ENCODE assay signal across 19 mouse cellular contexts in the genomic region with DNA sequence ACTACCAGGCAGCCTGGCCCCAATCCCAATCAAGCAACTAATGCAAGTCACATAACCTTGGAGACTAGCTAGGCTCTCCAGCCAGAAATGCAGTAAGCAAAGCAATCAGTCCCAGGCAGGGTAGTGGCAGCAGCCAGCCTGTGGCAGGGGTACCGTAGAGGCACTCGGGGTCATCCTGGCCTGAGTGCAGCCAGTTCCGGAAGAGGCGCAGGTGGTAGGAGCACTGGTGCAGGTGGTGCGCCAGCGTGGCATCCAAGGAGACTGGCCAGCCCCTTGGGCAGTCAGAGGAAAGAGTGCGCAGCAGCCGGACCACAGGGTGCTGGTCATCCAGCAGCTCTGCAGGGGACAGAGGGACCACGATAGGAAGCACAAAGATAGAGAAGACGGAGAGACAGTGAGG. TPM values are rescaled to one million over a fixed set of nuclear protein-coding genes. Genes with fewer than 3 reads are reported as not detected.
A peak's percentile ranks its signal among the peaks of the same experiment; 100 is the strongest.
DNase-seq lines count a peak whose midpoint lies in the region; ATAC-seq lines count a peak whose summit lies in the region.
"Had no signal": no experiment of that assay in that cellular context is flagged by ENCODE, and none has a peak within 500 bp of the region (broad histone marks: within the 10 kb centered on the region; RNA-seq: fewer than 3 reads in every experiment).

No protein-coding gene starts in this region.

- H3K9me3 ChIP-seq in neural tube, embryonic 15.5 days (replicated peaks), result no peaks in the 10 kb centered on the region
- H3K9me3 ChIP-seq: G1E; heart, embryonic 13.5 days; hindbrain, embryonic 12.5 days had no signal

- no peak overlapping the region for H3K9ac ChIP-seq in neural tube, embryonic 15.5 days (replicated peaks)
- H3K9ac ChIP-seq: heart, embryonic 13.5 days; hindbrain, embryonic 12.5 days had no signal

- WGBS in neural tube, embryonic 15.5 days, result 92% methylated on average over 10 of the region's 10 CpGs

- no peak overlapping the region for H3K27ac ChIP-seq in neural tube, embryonic 15.5 days (replicated peaks)
- H3K27ac ChIP-seq: heart, embryonic 13.5 days; hindbrain, embryonic 12.5 days had no signal

- H3K4me1 ChIP-seq in neural tube, embryonic 15.5 days, result no peaks in the 10 kb centered on the region
- H3K4me1 ChIP-seq: heart, embryonic 13.5 days; hindbrain, embryonic 12.5 days had no signal

- no peaks in the 10 kb centered on the region for H3K27me3 ChIP-seq in neural tube, embryonic 15.5 days (replicated peaks)
- H3K27me3 ChIP-seq: heart, embryonic 13.5 days; hindbrain, embryonic 12.5 days had no signal

- H3K4me3 ChIP-seq in neural tube, embryonic 15.5 days (replicated peaks), result no peak overlapping the region
- H3K4me3 ChIP-seq: heart, embryonic 13.5 days; hindbrain, embryonic 12.5 days had no signal

- no peak for DNase-seq in cerebellum, postnatal 4 days (ENCODE audit: low spot score in 2 of 2)
- peak; percentile 90 for DNase-seq in cerebellum, adult 9-10 months
- DNase-seq in cerebellum, postnatal 25 days, result peak; percentile 88
- DNase-seq in layer of hippocampus, postnatal 10 days (ENCODE audit: low spot score in 2 of 2), result no peak
- no peak for DNase-seq in adrenal gland, adult (ENCODE audit: inconsistent age in 2 of 2, low spot score in 1 of 2)
- DNase-seq: adrenal gland, postnatal 10 days; B cell, adult 2 months; gastrocnemius, postnatal 36 days; heart, adult 11 months; heart, postnatal 4 days; kidney, adult 11 months had no signal

- no peak overlapping the region for H3K4me2 ChIP-seq in neural tube, embryonic 15.5 days
- H3K4me2 ChIP-seq: heart, embryonic 13.5 days; hindbrain, embryonic 12.5 days had no signal

- ATAC-seq in cerebellum, adult (ENCODE audit: insufficient number of reproducible peaks, low FRiP score, low TSS enrichment), result peak; percentile 91
- ATAC-seq in neural tube, embryonic 15.5 days (ENCODE audit: low FRiP score), result no peak
- ATAC-seq: CD4-positive, CD25-positive, alpha-beta regulatory T cell, adult 4 months; forebrain, embryonic 14.5 days; hindbrain, embryonic 16.5 days had no signal

- peaks cover 42% of the 10 kb centered on the region for H3K36me3 ChIP-seq in neural tube, embryonic 15.5 days
- H3K36me3 ChIP-seq: G1E had no signal

RNA-seq across cellular contexts. Expression of gene Ppip5k1, which starts 32.2 kb away (rescaled TPM):
- total RNA-seq in layer of hippocampus, postnatal 10 days (2021), result 10 to 100 TPM; 50.0 to 51.1 TPM
- polyA plus RNA-seq in neural tube, embryonic 15.5 days (2015; fragmentation: Nextera tagmentation; extraction: Ambion mirVana), result 20.5 and 22.0 TPM in 2 replicates

RNA-seq across cellular contexts. Expression of gene Map1a, which starts 33.6 kb away (rescaled TPM):
- 100 to 1,000 TPM; 353 to 370 TPM for total RNA-seq in layer of hippocampus, postnatal 10 days (2021)
- 32.5 and 38.6 TPM in 2 replicates for polyA plus RNA-seq in neural tube, embryonic 15.5 days (2015; fragmentation: Nextera tagmentation; extraction: Ambion mirVana)

RNA-seq across cellular contexts. Expression of gene Ckmt1, which starts 34.5 kb away (rescaled TPM):
- 100 to 1,000 TPM; 252 to 307 TPM for total RNA-seq in layer of hippocampus, postnatal 10 days (2021)
- polyA plus RNA-seq in neural tube, embryonic 15.5 days (2015; fragmentation: Nextera tagmentation; extraction: Ambion mirVana), result 131 and 149 TPM in 2 replicates
- total RNA-seq: gastrocnemius, postnatal 36 days had no signal
- polyA plus RNA-seq: CD4-positive, CD25-positive, alpha-beta regulatory T cell, adult 4 months; G1E had no signal

RNA-seq across cellular contexts. Expression of gene Trp53bp1, which starts 51.8 kb away (rescaled TPM):
- 100 to 1,000 TPM; 157 to 174 TPM for total RNA-seq in layer of hippocampus, postnatal 10 days (2021)
- 131 and 146 TPM in 2 replicates for polyA plus RNA-seq in neural tube, embryonic 15.5 days (2015; fragmentation: Nextera tagmentation; extraction: Ambion mirVana)

Comparison
In these comparisons a context has a peak if more than half of its experiments do, and no peak if none do; other contexts are left out.
1. DNase-seq: peak in cerebellum, adult 9-10 months (single experiment) and cerebellum, postnatal 25 days (2 of 2); none in cerebellum, postnatal 4 days (0 of 2), layer of hippocampus, postnatal 10 days (0 of 2) and adrenal gland, adult (0 of 2).